Mouse (Mus musculus) thymus, postnatal 0 days (tissue): Measurements from ENCODE around the gene Hsf2. TPM values are rescaled to one million over a fixed set of nuclear protein-coding genes. Genes with fewer than 3 reads are reported as not detected.

Experiments used
- DNase-seq: peaks from one replicate; pipeline ENCODE4 v3.0.0-alpha.2; 2015; ENCODE audit warnings: low spot score
- polyA plus RNA-seq: library from polyadenylated mRNA; unstranded; fragments of >200 nt; fragmentation: Nextera tagmentation; extraction: Ambion mirVana; gene quantifications from 2 replicates; pipeline ENCODE4 v1.2.1, GENCODE M21; 2015

Hsf2 gene
- 21.8 and 23.6 TPM in 2 replicates for polyA plus RNA-seq

GRCm38 (mm10) chr10:57485908-57486541, at the start of gene Hsf2:
Gene Hsf2 (plus strand): TSS chr10:57486385.
- DNase-seq, result peak; percentile 97

GRCm38 (mm10) chr10:57437898-57438297, 48.3 kb upstream of the Hsf2 start:
- no peak for DNase-seq

- DNase-seq, result no peak
Measured at GRCm38 (mm10) chr10:57441049-57441448, 45.1 kb upstream of the Hsf2 start.

- no peak for DNase-seq
Measured at GRCm38 (mm10) chr10:57444392-57444791, 41.8 kb upstream of the Hsf2 start.

GRCm38 (mm10) chr10:57445655-57446054, 40.5 kb upstream of the Hsf2 start:
- no peak for DNase-seq

- DNase-seq, result no peak
Measured at GRCm38 (mm10) chr10:57447657-57448050, 38.5 kb upstream of the Hsf2 start.

- DNase-seq, result peak; percentile 79
Measured at GRCm38 (mm10) chr10:57448051-57448716, 38.0 kb upstream of the Hsf2 start.

- peak; percentile 64 for DNase-seq
Measured at GRCm38 (mm10) chr10:57463298-57463697, 22.9 kb upstream of the Hsf2 start.

GRCm38 (mm10) chr10:57465768-57466167, 20.4 kb upstream of the Hsf2 start:
- DNase-seq, result no peak

GRCm38 (mm10) chr10:57477121-57477843, 8.9 kb upstream of the Hsf2 start:
- no peak for DNase-seq

GRCm38 (mm10) chr10:57481717-57482116, 4.5 kb upstream of the Hsf2 start:
- DNase-seq, result no peak

- no peak for DNase-seq
Measured at GRCm38 (mm10) chr10:57484741-57485140, 1.4 kb upstream of the Hsf2 start.

GRCm38 (mm10) chr10:57486542-57487071, 422 bp downstream of the Hsf2 start:
- no peak for DNase-seq

- peak; percentile 34 for DNase-seq
Measured at GRCm38 (mm10) chr10:57487201-57487600, 1.0 kb downstream of the Hsf2 start.

- DNase-seq, result no peak
Measured at GRCm38 (mm10) chr10:57488591-57488990, 2.4 kb downstream of the Hsf2 start.

- no peak for DNase-seq
Measured at GRCm38 (mm10) chr10:57492050-57492449, 5.9 kb downstream of the Hsf2 start.

- no peak for DNase-seq
Measured at GRCm38 (mm10) chr10:57499414-57500156, 13.4 kb downstream of the Hsf2 start.

GRCm38 (mm10) chr10:57514616-57515015, 28.4 kb downstream of the Hsf2 start:
- DNase-seq, result no peak

- no peak for DNase-seq
Measured at GRCm38 (mm10) chr10:57515278-57515677, 29.1 kb downstream of the Hsf2 start.

GRCm38 (mm10) chr10:57526469-57526868, 40.3 kb downstream of the Hsf2 start:
- no peak for DNase-seq

GRCm38 (mm10) chr10:57531076-57531475, 44.9 kb downstream of the Hsf2 start:
- no peak for DNase-seq
